Mouse (Mus musculus) midbrain, postnatal 0 days (tissue): ENCODE measurements around the gene Pnrc2. TPM values are rescaled to one million over a fixed set of nuclear protein-coding genes. Genes with fewer than 3 reads are reported as not detected.

Experiments
- ATAC-seq: fragments of 200-750 bp; cut with Nextera tagmentation; 2 replicates; pipeline ENCODE4 v1.8.0; 2017; ENCODE audit warnings: moderate number of reproducible peaks, mild to moderate bottlenecking, moderate TSS enrichment, moderate library complexity; ENCODE audit not compliant: low FRiP score
- DNase-seq: peaks from one replicate; pipeline ENCODE4 v3.0.0-alpha.2; 2015; ENCODE audit warnings: low spot score
- H3K27ac ChIP-seq: fragments of 300-500 bp; sonication (generic); 2 replicates; pipeline ENCODE4 v1.5.1; 2014; ENCODE audit warnings: low read depth, mild to moderate bottlenecking, low read length, mixed read lengths
- H3K27me3 ChIP-seq: fragments of 300-500 bp; sonication (generic); 2 replicates; pipeline ENCODE4 v1.6.1; 2014; ENCODE audit warnings: low read length, control low read depth, mixed read lengths; ENCODE audit not compliant: insufficient read depth
- H3K36me3 ChIP-seq: fragments of 300-500 bp; sonication (generic); 2 replicates; pipeline ENCODE4 v1.6.1; 2014; ENCODE audit warnings: low read length, control low read depth, mixed read lengths; ENCODE audit not compliant: insufficient read depth
- H3K4me1 ChIP-seq: fragments of 300-500 bp; sonication (generic); 2 replicates; pipeline ENCODE4 v1.6.1; 2014; ENCODE audit warnings: mild to moderate bottlenecking, control low read depth, antibody characterized with exemption, low read length, mixed read lengths; ENCODE audit not compliant: insufficient read depth
- H3K4me2 ChIP-seq: fragments of 300-500 bp; sonication (generic); 2 replicates; pipeline ENCODE4 v1.6.1; 2014; ENCODE audit warnings: low read depth, mild to moderate bottlenecking, low read length, mixed read lengths; ENCODE audit not compliant: poor library complexity, severe bottlenecking
- H3K4me3 ChIP-seq: fragments of 300-500 bp; sonication (generic); 2 replicates; pipeline ENCODE4 v1.5.1; 2014; ENCODE audit warnings: low read depth, mild to moderate bottlenecking, low read length, moderate library complexity
- H3K9ac ChIP-seq: fragments of 300-500 bp; sonication (generic); replicated peaks from 2 replicates; pipeline ENCODE4 v1.6.1; 2014; ENCODE audit warnings: mild to moderate bottlenecking, low read length, moderate library complexity, mixed read lengths; ENCODE audit not compliant: poor library complexity, severe bottlenecking
- H3K9me3 ChIP-seq: fragments of 300-500 bp; sonication (generic); 2 replicates; pipeline ENCODE4 v1.6.1; 2016; ENCODE audit warnings: low read length, control low read depth
- CTCF ChIP-seq: IDR thresholded peaks from 2 replicates; pipeline ENCODE4 v1.5.1; 2016; ENCODE audit warnings: antibody characterized with exemption, mild to moderate bottlenecking
- WGBS: fragments of 180-500 bp; shearing (Covaris S2); extraction: QIAGEN DNeasy Blood & Tissue Kit; methylation state at CpG from one replicate; pipeline ENCODE4 v1.1.7; 2014; 5-methylcytosine and 5-hydroxymethylcytosine counted together
- polyA plus RNA-seq: library from polyadenylated mRNA; unstranded; fragments of >200 nt; fragmentation: Nextera tagmentation; extraction: Ambion mirVana; gene quantifications from 2 replicates; pipeline ENCODE4 v1.2.1, GENCODE M21; 2015
- total RNA-seq: library from RNA; depleted of rRNA; stranded (reverse); fragments of >200 nt; gene quantifications from 2 replicates; pipeline ENCODE4 v1.2.3, GENCODE M21; 2014; rRNA removed

Gene Pnrc2
- total and polyA plus RNA-seq, 2 experiments from 2014 or later: 52.6 to 67.6 TPM

DNA sequence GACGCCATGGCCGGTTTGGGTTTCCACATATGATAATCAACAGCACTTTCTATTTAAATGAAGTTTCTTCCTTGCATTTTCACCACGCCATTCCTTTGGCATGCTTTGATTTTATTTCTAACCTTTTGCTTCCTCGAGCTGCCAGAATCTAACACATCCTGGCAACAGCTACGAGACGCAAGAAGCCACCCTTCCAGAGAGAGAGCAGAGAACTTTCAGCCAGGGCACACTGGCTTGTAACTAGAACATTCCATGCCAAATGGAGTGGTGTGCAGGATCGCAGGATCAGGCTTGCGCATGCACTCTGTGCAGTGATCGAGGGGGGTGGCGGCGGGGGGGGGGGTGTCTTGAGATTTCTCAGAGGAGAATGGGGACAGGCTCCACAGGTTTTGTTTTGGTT lies 41.6 kb downstream of the Pnrc2 start:
- no peaks in the 10 kb centered on the region for H3K27me3 ChIP-seq
- no peak overlapping the region for H3K4me2 ChIP-seq
- H3K4me3 ChIP-seq: no peak overlapping the region
- peaks cover 10% of the 10 kb centered on the region for H3K4me1 ChIP-seq
- ATAC-seq: no peak
- no peaks in the 10 kb centered on the region for H3K36me3 ChIP-seq
- no peak for TF ChIP-seq CTCF
- peak; percentile 31 for DNase-seq
- no peak overlapping the region for H3K27ac ChIP-seq
- 77% methylated on average over 11 of the region's 11 CpGs for WGBS
- H3K9me3 ChIP-seq: no peaks in the 10 kb centered on the region
- H3K9ac ChIP-seq: no peak overlapping the region

DNA sequence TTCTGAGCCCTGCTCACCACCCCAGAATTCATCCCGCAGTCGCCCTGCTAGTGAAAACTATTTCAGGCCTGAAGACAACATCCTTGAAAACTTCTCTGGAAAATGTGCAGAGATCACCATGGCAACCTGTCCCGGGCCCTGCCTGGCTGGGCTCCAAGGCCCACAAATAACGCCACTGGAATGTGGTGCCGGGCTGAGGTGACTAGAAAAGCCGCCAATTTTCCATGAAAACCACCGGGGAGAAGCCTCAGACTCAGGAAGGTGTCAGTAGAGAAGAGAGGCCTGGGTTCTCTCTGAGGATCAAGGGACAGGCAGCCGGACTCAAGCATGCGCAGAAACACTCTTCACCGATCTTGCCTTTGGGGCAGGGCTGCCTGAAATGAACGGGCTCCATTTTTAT lies 45.2 kb downstream of the Pnrc2 start:
- DNase-seq: peak; percentile 58
- Histone ChIP-seq H3K9me3 (no peaks in the 10 kb centered on the region), H3K36me3 (no peaks in the 10 kb centered on the region), H3K4me2 (peak overlapping the region; percentile 15; the same call in 1 of the 2 replicates), H3K9ac (0 out of 2 replicates have a peak overlapping the region, but pooled peaks have one; percentile 19), H3K4me1 (peaks cover 4% of the 10 kb centered on the region), H3K27me3 (no peaks in the 10 kb centered on the region), H3K4me3 (no peak overlapping the region), H3K27ac (peak overlapping the region; percentile 63; the same call in 1 of the 2 replicates)
- no peak for ATAC-seq
- no peak for TF ChIP-seq CTCF
- WGBS: 12% methylated on average over 11 of the region's 11 CpGs

- no peaks in the 10 kb centered on the region for H3K36me3 ChIP-seq
- H3K4me2 ChIP-seq: no peak overlapping the region
- H3K27me3 ChIP-seq: no peaks in the 10 kb centered on the region
- no peaks in the 10 kb centered on the region for H3K4me1 ChIP-seq
- no peak for TF ChIP-seq CTCF
- ATAC-seq: no peak
- WGBS: 46% methylated on average over 8 of the region's 8 CpGs
- H3K4me3 ChIP-seq: no peak overlapping the region
- no peak for DNase-seq
- no peak overlapping the region for H3K9ac ChIP-seq
- no peaks in the 10 kb centered on the region for H3K9me3 ChIP-seq
- no peak overlapping the region for H3K27ac ChIP-seq
Observed at GRCm38 (mm10) chr4:135824254-135824653, 49.4 kb downstream of the Pnrc2 start.

- no peaks in the 10 kb centered on the region for H3K36me3 ChIP-seq
- WGBS: 55% methylated on average over 2 of the region's 2 CpGs
- DNase-seq: peak; percentile 56
- no peak overlapping the region for H3K4me2 ChIP-seq
- H3K9ac ChIP-seq: no peak overlapping the region
- H3K27ac ChIP-seq: no peak overlapping the region
- no peaks in the 10 kb centered on the region for H3K4me1 ChIP-seq
- peak; percentile 78 for TF ChIP-seq CTCF
- no peaks in the 10 kb centered on the region for H3K27me3 ChIP-seq
- no peak for ATAC-seq
- no peaks in the 10 kb centered on the region for H3K9me3 ChIP-seq
- no peak overlapping the region for H3K4me3 ChIP-seq
Observed at GRCm38 (mm10) chr4:135823298-135823697, 50.4 kb downstream of the Pnrc2 start.

DNA sequence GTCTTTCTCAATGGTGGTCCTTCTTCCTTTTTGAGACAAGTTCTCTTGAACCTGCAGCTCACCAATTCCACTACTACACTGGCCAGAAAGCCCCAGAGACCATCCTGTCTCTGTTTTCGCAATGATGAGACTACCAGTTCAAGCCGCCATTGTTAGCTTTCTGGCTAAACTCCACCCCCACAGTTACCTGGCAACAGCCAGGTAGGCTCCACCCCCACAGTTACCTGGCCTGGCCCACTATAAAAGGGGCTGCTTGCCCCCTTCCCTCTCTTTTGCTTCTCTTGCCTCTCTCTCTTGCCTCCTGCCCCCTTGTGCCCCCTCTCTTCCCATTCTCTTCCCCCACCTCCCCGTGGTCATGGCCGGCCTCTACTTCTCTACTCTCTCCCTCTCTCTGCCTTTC lies 51.9 kb downstream of the Pnrc2 start:
- Histone ChIP-seq H3K9me3 (no peaks in the 10 kb centered on the region), H3K27me3 (no peaks in the 10 kb centered on the region), H3K27ac (no peak overlapping the region), H3K4me2 (no peak overlapping the region), H3K4me1 (no peaks in the 10 kb centered on the region), H3K9ac (no peak overlapping the region), H3K4me3 (no peak overlapping the region), H3K36me3 (no peaks in the 10 kb centered on the region)
- DNase-seq (no peak), ATAC-seq (no peak)
- 90% methylated on average over 4 of the region's 4 CpGs for WGBS
- TF ChIP-seq CTCF: no peak

Other genes starting within 250 kb of the Pnrc2 start
- 0.22 and 0.28 TPM in 2 replicates for gene Ifnlr1, start 187.6 kb downstream of the Pnrc2 start, total RNA-seq
- gene Ifnlr1, start 187.6 kb downstream of the Pnrc2 start, polyA plus RNA-seq: 0.06 and 0.10 TPM in 2 replicates
- gene Il22ra1, start 145.7 kb downstream of the Pnrc2 start, total RNA-seq: 0.11 TPM in 1 of 2 replicates, not detected in the other
- gene Il22ra1, start 145.7 kb downstream of the Pnrc2 start, polyA plus RNA-seq: not detected in 2 replicates
- gene Myom3, start 114.1 kb downstream of the Pnrc2 start, total RNA-seq: 0.60 and 0.99 TPM in 2 replicates
- gene Myom3, start 114.1 kb downstream of the Pnrc2 start, polyA plus RNA-seq: 1.4 and 1.6 TPM in 2 replicates
- 66.6 and 92.7 TPM in 2 replicates for gene Srsf10, start 18.1 kb downstream of the Pnrc2 start, total RNA-seq
- 134 and 155 TPM in 2 replicates for gene Srsf10, start 18.1 kb downstream of the Pnrc2 start, polyA plus RNA-seq
- gene Cnr2, start 21.5 kb upstream of the Pnrc2 start, total RNA-seq: 0.19 and 0.55 TPM in 2 replicates
- 0.04 and 0.17 TPM in 2 replicates for gene Cnr2, start 21.5 kb upstream of the Pnrc2 start, polyA plus RNA-seq
- 37.8 and 38.8 TPM in 2 replicates for gene Fuca1, start 46.9 kb upstream of the Pnrc2 start, total RNA-seq
- 92.7 and 93.7 TPM in 2 replicates for gene Fuca1, start 46.9 kb upstream of the Pnrc2 start, polyA plus RNA-seq
- 26.9 and 33.0 TPM in 2 replicates for gene Hmgcl, start 72.6 kb upstream of the Pnrc2 start, total RNA-seq
- 54.1 and 58.9 TPM in 2 replicates for gene Hmgcl, start 72.6 kb upstream of the Pnrc2 start, polyA plus RNA-seq
- 33.5 and 47.5 TPM in 2 replicates for gene Gale, start 89.9 kb upstream of the Pnrc2 start, total RNA-seq
- gene Gale, start 89.9 kb upstream of the Pnrc2 start, polyA plus RNA-seq: 36.7 and 41.6 TPM in 2 replicates
- 157 and 182 TPM in 2 replicates for gene Lypla2, start 98.8 kb upstream of the Pnrc2 start, total RNA-seq
- 212 and 227 TPM in 2 replicates for gene Lypla2, start 98.8 kb upstream of the Pnrc2 start, polyA plus RNA-seq
- gene Pithd1, start 113.4 kb upstream of the Pnrc2 start, total RNA-seq: 61.6 and 67.9 TPM in 2 replicates
- gene Pithd1, start 113.4 kb upstream of the Pnrc2 start, polyA plus RNA-seq: 90.5 and 101 TPM in 2 replicates
- 23.3 and 27.7 TPM in 2 replicates for gene Eloa, start 147.9 kb upstream of the Pnrc2 start, total RNA-seq
- 19.0 and 19.3 TPM in 2 replicates for gene Eloa, start 147.9 kb upstream of the Pnrc2 start, polyA plus RNA-seq
- gene Rpl11, start 179.6 kb upstream of the Pnrc2 start, total RNA-seq: 601 and 1,077 TPM in 2 replicates
- 273 and 275 TPM in 2 replicates for gene Rpl11, start 179.6 kb upstream of the Pnrc2 start, polyA plus RNA-seq